Mouse (Mus musculus) gastrocnemius, postnatal 4 days (tissue): ENCODE results near the gene Fam81a. TPM values are rescaled to one million over a fixed set of nuclear protein-coding genes. Genes with fewer than 3 reads are reported as not detected.

Source experiments
- DNase-seq, 2 experiments: peaks; one replicate each; pipeline ENCODE4 v3.0.0; 2021 to 2022; ENCODE audit warnings: low spot score in 2 of 2, mixed read lengths in 2 of 2
- long read RNA-seq, 2 experiments: library from polyadenylated mRNA; stranded (forward); transcript quantifications; one replicate each; pipeline ENCODE4 v2.0.0; 2021
- total RNA-seq, 2 experiments: library from RNA; stranded (reverse); gene quantifications; 2 replicates each; pipeline ENCODE4 v1.2.3; 2021

The Fam81a gene
- total RNA-seq, result 1 to 10 TPM; 4.0 to 4.4 TPM
- long read RNA-seq, experiment 1, partial matches to known transcripts, result 0 of 3 reads
- long read RNA-seq, experiment 1, other reads (novel, unspliced or antisense), result 0 of 3 reads
- long read RNA-seq, experiment 2, transcript Fam81a-201 (9 exons, 3,703 nt), result major isoform, 5 of 7 reads
- long read RNA-seq, experiment 2, partial matches to known transcripts, result 0 of 7 reads
- long read RNA-seq, experiment 2, other reads (novel, unspliced or antisense), result 2 of 7 reads

DNA sequence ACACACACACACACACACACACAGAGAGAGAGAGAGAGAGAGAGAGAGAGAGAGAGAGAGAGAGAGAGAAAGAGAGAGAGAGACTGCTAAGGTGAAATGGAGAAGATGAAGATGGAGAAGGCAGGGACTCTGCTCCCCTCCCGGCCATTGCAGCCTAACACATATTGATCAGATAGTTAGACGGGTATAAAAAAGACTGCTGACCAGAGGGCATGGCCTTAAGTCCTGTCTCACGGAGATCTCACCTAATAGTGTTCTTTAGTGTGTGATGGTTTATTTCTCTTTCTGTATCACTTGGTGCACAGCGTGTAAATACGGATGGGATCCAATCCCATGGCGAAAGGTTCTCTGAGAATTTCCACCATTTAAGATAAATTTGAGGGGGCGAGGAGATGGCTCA is at the start of gene Fam81a:
Gene Fam81a, minus strand, starts transcription at position 101 of the 400 bp plus-strand sequence.
- DNase-seq, result no peak

DNA sequence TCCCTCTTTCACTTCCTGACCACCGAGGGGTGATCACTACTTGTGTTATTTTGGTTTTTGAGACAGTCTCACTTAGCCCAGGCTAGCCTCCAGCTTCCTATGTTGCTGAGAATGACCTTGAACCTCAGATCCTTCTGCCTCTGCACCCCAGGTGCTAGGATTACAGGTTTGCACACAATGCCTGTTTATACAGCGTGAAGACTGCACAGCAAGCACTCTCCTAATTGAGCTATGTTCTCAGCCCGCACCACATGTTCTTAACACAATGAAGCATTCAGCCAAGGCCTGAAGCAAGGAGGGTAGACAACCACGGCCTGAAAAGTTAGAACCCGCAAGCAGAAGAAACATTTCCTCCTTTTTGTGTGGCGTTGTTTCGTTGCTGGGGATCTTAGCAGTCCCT is 40.3 kb upstream of the Fam81a start:
- DNase-seq, result no peak

DNA sequence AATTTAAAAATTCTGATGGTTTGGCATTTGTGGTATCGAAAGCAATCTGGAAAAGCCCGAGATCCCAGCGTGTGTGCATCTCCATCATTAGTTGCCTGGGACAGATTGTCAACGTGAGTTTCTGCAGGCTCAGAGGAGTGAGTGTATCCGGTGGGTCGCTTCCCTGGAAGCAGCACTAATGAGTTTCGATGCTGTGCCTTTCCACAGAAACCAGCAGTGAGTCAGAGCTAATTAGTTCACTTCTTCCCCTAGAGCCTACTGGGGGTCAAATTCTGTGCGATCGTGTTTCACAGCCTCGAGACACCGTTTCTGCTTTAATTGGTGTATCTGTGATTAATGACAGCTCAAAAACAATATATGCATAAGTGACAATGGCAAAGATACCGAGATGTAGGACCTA is 39.4 kb upstream of the Fam81a start:
- DNase-seq, result no peak

DNA sequence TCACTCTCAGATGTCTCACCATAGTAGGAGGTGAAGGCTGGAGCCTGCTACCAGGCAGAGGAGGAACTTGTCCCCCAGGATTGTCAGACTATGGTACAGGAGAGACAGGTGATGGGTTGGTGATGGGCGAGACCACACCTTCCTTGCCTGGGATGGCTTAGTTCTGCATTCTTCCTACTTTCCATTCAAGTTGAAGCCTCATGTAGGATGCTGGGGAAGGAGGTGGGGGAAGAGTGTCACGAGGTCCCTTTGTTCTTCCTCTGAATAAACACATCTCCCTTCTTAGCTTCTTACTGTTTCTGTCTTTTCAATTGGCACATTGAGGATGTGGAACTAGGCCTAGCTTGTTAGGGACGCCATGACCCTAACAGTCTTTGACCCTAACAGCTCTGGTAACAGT is 33.9 kb upstream of the Fam81a start:
- DNase-seq, result no peak

DNA sequence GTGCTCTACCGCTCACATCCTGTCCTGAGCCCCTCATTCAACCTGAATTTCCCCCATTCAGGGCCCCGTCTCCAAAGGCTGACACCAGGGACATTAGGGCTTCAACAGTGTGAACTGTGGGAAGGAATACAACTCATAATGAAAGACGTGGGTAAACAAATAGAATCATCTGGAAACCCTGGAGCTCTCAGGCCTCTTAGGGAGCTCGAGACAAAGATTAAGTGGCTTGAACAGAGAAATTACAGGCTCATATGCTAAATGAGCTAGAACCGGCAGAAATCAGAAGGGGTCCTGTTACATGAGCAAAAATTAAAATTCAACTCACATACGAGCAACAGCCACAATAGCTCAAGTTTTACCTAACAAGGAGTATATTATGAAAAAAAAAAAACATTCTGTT is 32.5 kb upstream of the Fam81a start:
- DNase-seq, result no peak

DNA sequence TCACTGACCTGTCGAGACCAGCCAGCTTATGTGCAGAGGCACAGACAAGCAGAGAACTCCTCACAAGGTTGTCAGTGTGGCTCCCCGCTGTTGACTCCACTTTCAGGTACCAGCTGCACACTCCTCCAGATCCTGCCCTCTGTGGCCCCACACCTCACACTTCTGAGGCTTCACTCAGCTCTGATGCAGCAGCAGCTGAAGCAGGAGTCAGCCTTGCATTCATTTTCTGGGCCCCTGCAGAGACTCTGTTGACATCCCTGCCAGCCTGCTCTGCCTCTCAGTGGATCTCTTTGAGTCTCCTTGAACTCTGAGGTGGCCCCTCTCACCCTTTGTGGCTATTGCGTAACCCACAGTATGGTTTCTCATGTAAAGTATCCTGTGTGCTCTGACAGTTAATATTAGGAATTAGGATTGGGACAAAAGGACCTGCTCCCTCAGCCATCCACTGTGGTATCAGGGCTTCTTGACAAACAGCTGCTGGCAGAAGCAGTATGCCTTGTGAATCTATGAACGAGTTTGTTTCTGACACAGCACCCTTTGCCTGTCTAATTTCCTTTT is 32.0 kb upstream of the Fam81a start:
- no peak for DNase-seq

DNA sequence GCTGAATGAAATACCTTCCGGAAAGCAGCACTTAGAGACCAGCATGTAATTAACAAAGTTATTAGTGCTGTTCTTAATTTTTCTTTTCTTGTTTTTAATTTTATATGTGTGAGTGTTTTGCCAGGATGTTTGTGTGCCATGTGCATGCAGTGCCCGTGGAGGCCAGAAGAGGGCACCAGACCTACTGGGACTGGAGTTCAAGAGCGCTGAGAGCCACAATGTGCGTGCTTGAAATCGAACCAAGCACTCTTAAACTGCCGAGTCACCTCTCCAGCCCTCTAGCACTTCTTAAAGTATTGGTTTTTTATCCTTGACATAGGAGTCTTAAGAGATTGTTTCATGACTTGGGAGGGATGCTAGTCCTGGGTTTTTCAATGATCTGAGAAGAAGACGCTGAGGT is 26.6 kb upstream of the Fam81a start:
- no peak for DNase-seq

DNA sequence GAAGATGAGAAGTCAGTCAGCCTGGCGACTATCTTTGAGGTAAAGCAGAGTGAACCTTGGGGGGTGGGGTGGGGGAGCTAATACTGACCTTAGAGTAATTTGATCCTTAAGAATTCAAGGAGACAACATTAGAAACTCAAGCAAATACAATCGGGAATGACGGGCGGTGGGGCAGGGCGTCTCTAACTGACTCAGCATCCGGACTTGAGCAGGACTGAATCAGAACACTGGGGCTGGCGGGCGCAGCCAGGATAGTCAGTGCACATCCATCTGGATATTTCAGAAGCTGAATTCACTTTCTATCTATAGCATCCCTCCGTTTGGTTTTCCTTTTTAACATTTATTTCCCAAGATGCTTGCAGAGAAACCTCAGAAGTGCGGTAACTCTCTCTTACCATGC is 17.7 kb upstream of the Fam81a start:
- DNase-seq, result no peak

DNA sequence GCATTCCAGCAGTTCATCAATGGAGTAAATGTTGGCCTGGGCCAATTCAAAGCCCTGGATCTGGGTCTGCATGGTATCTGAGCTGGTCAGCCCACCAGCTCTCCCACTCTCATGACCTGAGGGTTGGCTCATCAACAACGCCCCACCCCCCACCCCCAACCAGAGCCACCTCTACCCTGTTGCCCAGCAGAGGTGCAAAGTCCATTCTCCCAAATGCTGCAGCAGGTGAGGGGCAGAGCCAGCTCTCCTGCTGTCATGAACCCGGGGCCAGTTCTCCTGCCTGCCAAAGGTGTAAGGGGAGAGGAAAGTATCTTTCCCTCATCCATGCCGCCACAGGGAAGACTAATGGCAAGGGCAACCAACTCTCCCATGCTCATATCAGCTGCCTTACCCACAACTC is 5.3 kb upstream of the Fam81a start:
- no peak for DNase-seq

DNA sequence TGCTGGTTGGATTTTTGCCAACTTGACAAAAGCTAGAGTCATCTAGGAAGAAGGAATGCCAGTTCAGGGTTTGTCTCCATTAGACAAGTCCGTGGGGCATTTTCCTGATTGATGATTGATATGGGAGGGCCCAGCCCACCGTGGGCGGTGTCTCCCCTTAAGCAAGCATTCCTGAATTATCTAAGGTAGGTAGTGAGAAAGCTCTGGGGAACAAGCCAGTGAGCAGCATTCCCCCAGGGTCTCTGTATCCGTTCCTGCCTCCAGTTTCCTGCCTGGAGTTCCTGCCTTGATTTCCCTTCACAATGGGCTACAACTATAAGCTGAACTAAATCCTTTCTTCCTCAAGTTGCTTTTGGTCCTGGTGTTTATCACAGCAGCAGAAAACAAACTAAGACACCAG is 3.1 kb upstream of the Fam81a start:
- DNase-seq, result no peak

DNA sequence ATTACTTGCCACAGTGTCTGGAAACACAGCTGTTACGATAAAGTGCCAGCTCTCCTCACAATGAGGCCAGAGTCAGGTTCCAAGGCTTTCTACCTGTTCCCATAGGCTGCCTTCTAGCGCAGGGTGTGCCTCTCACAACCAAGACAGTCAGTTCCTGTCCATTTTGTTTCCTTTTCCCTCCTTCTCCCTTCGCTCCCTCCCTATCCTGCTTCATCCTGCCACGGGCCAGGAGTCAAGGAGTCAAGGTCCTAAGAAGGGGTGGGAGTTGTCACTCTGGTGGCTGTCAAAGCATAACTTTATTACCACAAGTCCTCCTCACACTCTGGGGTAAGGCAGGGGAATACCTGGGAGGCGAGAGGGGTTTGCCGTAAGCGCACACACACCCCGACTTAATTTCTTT is 966 bp upstream of the Fam81a start:
- no peak for DNase-seq

DNA sequence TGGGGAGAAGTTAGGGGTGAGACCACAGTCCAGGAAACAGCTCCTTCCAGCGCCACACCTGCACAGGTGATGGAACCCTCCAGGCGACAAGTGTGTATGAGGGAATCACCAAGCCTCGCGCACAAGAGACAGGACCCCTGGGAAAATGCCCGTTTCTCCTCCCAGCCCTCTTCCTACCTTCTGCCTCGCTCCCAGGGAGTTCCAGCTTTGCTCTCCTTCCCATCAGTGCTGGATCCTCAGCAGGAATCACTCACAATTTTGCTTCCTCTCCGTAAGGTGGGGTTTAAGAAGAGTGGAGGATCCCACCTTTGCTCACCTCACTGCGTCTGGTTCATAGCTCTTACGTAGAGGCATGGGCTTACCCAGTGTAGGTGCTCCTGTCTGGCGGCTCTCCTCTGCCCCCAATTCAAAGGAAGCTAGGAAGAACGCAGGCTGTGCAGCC is 454 bp downstream of the Fam81a start:
- DNase-seq, result no peak

DNA sequence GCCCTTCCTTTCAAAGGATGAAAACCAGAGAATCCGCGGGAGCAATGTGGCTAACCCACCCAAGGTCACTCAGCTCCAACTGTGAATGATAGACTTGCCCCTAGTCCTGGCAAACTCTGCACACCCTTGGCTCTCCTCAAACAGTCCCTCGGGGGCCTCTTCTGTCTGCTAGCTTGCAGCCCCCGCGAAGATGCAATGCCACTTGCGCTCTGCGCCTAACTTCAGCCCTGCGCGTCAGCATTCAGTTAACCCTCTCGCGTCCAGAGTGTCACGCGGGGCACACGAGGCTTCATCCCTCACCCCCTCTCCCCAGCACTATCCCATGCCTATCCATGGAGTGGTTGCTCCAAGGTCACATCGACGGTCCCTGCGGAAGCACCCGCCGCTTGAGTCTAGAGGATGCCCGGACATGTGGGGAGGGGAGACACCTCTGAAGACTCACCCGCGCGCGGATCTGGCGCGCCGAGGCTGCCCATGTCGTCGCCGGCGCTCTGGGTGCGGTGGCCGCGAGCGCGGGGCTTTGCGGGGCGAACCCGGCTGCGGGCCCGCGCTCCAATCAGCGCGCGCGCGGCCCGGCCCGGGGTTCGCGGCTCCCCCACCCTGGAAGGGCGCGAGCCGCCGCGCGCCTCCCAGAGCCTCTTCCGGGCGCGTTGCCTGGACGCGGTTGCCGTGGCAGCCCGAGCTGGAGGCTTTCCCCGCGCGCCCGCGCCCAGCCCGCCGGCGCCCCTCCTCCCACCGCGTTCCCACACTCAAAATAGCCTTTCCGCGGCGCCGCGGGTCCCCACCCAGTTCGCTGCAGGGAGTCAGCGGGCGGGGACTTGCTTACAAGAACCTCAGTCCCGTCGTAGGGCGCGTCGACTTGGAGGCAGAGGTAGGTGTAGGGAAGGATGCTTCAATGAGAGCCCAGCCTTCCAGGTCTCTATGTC is 1.2 kb downstream of the Fam81a start:
- DNase-seq, result peak; percentile 32 to 66

DNA sequence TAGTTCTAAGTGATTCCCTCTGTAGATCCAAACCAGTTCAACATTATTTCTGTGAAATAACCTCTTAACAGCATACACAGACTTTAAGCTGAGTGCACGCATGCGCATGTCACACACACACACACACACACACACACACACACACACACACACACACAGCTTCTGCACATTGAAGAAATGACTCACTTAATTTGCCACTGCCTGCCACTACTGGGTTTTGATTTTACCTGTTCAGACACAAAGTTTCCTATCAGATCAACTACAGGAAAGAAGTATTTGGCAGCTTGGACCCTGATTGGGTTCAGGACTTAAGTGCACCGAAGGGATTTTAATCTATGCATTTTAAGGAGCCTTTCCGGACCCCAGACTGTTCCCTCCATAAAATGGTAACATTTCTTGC is 2.0 kb downstream of the Fam81a start:
- no peak for DNase-seq

DNA sequence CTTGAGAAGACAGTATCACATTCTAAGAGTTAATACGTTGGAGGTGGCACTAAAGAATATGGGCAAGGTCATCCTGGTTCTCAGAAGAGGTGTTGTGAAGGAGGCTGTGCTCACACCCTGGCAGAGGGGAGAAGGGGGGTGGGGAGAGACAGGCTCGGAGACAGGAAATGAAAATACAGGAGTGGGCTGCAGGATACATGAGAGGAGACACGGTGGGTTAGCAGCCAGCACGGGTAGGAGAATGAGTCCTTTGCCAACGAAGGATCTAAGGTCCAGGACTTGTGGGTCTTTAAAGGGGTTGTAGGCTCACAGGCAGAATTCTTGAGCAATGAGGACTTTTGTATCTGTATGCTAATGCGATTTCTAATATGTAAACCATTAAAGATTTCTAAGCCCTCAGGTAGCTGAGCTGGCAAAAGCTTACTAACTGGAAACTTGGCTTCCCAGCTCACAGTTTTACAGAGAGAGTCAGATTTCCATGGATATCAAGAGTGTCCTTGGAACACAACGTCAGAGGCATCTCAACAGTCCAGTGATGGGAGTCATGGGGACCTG is 3.0 kb downstream of the Fam81a start:
- DNase-seq, result no peak

DNA sequence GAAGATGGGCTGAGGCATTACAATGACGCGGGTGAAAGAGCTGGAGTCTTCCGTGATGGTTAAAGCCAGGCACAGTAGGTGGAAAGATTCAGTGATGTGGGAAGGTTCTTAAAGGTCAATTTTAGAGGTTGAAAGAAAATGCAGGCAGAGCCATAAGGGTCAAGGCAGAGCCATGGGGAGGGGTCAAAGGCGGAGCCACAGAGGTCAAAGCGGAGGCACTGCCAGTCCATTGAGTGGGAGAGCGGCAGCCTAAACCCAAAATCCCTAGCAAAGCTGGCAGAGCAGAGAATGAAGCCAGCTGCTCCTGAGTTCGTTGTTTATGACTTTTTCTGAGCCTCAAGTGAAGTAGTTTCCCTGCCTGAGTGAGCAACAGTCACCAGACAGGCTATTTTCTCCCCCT is 3.8 kb downstream of the Fam81a start:
- no peak for DNase-seq

DNA sequence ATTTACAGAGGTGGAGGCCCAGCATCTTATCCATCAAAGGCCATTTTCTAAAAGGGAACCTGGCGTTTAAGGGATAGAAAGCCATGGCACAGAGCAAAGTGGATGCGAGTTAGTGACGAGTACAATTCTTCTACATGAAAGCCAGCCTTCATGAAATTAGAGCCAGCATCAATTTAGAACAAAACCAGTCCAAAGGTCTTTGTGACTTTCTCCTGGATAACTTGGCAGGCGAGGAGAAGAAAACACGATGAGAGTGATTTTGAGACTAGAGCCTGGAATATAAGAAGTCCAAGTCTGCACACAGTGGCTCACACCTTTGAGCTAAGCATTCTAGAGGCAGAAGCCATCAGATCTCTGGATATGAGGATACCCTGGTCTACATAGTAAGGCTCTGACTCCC is 4.4 kb downstream of the Fam81a start:
- no peak for DNase-seq

DNA sequence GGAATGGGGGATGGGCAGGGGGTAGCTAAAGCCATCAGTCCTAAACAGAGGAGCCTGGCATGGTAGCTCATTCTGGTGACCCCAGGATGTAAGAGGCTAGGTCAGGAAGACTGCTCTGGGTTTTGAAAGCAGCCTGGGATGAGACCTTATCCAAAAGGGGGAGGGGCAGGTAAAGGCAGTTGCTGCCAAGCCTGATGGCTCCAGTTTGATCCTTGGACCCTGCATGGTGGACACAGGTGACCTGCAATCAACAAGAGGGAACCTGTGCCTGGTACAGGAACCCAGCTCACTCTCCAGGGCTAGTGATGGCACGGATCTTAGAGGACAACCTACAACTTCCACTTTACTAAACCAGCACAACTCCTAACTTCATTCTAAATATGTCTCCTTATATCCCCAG is 7.2 kb downstream of the Fam81a start:
- DNase-seq, result no peak

DNA sequence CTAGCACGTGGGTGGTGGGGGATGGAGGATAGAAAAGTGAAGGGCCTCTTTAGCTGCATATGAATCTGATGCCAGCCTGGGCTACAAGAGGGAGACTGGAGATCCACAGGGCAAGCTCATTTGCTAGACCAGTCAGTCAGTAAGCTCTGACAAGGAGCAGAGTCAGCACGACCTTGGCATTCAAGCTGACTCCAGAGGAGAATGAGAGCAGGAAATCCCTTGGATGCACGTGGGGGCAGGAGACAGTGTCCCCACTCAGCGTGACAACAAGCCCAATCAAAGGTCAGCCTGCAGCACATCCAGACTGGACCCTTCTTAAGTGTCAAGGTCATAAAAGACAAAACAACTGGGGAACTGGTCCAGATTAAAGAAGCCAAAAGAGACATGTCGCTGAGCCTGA is 7.6 kb downstream of the Fam81a start:
- no peak for DNase-seq

DNA sequence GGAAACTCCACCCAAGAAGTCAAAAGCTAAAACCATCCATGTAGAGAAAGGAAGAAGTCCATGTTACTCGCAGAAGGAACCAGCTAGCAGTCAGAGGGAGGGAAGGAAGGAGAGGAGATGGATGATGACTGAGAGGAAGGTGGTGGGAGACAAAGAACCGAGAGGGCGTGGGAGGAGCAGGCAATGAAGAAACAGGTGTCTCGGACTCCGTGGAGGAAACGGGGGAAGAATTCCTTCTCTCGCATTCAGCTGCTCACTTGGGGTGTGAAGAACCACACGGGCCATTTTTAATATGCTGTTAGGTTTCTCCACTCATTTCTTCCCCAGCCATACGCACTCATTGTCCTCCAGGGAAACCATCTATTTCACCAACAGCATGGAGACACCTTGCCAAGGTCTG is 8.1 kb downstream of the Fam81a start:
- no peak for DNase-seq

DNA sequence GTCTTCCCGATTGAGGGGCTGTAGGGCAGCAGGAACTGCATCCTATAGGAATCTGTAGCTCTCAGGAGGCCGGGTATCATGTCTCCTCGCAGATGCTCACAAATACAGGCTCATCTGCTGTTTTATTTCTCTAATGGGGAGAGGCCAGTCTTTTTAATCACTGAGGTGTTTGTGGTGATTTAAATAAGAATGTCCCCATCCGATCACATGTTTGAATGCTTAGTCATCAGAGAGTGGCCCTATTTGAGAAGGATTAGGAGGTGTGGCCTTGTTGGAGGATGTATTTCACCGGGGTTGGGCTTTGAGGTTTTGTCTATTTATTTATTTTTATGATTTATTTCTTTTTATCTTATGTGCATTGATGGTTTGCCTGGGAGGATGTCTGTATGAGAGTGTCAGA is 11.6 kb downstream of the Fam81a start:
- no peak for DNase-seq

DNA sequence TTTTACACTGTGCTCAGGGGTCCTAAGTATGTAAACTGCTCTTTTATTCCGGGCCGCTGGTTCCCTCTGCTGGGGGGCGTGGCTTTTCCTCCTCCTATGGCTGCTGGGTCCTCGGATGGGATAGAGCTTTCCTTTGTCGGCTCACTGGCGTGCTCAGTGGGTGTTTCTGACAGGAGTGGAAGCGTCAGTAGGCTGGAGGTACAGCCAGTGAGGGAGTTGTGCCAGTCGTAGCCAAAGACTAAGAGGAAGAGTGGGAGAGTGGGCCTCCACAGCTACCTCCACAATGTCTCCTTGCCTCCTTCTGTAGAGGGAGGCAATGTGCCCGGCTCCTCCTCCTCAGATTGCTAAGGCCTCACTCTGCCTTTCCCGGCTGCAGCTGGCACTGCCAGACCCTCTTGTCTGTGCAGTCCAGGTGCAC is 30.5 kb downstream of the Fam81a start:
- no peak for DNase-seq
